Mouse (Mus musculus): ENCODE results near the gene Entpd3. TPM values are rescaled to one million over a fixed set of nuclear protein-coding genes. Genes with fewer than 3 reads are reported as not detected.

Entpd3 gene
- polyA plus RNA-seq, 1 experiment from 2014 or later, result 2.1 TPM

- Histone ChIP-seq H3K9me3 (ENCODE audit: control insufficient read depth, low read length) (no peaks in the 10 kb centered on the region), H3K4me1 (replicated peaks; ENCODE audit: control insufficient read depth, insufficient read depth) (no peaks in the 10 kb centered on the region), H3K9ac (ENCODE audit: low read length) (no peak overlapping the region), H3K36me3 (ENCODE audit: control insufficient read depth, insufficient read depth, low read length) (no peaks in the 10 kb centered on the region), H3K4me3 (ENCODE audit: low read depth, low read length) (no peak overlapping the region), H3K27me3 (ENCODE audit: control insufficient read depth, insufficient read depth, low read length) (no peaks in the 10 kb centered on the region), H3K27ac (replicated peaks) (no peak overlapping the region), H3K4me2 (replicated peaks; ENCODE audit: low read depth) (no peak overlapping the region)
- 84% methylated on average over 2 of the region's 2 CpGs for WGBS
- no peak for ATAC-seq (ENCODE audit: low FRiP score, low TSS enrichment)
- DNase-seq (ENCODE audit: low spot score), result no peak
- TF ChIP-seq CTCF (IDR thresholded peaks at IDR 0.05; ENCODE audit: low read depth), result no peak
- no peak for TF ChIP-seq EP300 (optimal IDR thresholded peaks at IDR 0.05)
These were observed 24.6 kb downstream of the Entpd3 start for GRCm38 (mm10) chr9:120564247-120564646.

DNA sequence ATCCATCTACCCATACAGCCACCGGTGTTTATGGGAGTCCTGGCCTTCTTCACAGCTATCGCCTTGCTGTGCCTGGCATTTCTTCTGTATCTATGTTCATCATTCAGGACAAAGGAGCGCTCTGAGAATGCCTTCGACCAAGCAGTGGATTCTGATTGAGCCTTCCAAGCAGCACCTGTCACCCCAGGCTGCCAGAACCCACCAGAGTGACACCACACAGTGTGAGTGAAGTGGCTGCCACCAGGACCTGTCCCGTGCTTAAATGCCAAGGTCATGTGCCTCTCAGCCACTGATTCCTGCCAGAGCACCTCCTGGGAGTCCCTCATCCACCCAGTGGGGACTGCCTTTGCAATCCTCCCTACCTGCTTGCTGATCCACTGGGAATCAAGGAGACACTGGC is 26.8 kb downstream of the Entpd3 start:
- Histone ChIP-seq H3K36me3 (ENCODE audit: control insufficient read depth, insufficient read depth, low read length) (no peaks in the 10 kb centered on the region), H3K9me3 (ENCODE audit: control insufficient read depth, low read length) (no peaks in the 10 kb centered on the region), H3K27ac (replicated peaks) (no peak overlapping the region), H3K27me3 (ENCODE audit: control insufficient read depth, insufficient read depth, low read length) (no peaks in the 10 kb centered on the region), H3K9ac (ENCODE audit: low read length) (no peak overlapping the region), H3K4me2 (replicated peaks; ENCODE audit: low read depth) (no peak overlapping the region), H3K4me3 (ENCODE audit: low read depth, low read length) (no peak overlapping the region), H3K4me1 (replicated peaks; ENCODE audit: control insufficient read depth, insufficient read depth) (0 out of 2 replicates have a peak, but pooled peaks cover 2% of the 10 kb centered on the region)
- no peak for TF ChIP-seq EP300 (optimal IDR thresholded peaks at IDR 0.05)
- no peak for TF ChIP-seq CTCF (IDR thresholded peaks at IDR 0.05; ENCODE audit: low read depth)
- DNase-seq (ENCODE audit: low spot score), result no peak
- 72% methylated on average over 5 of the region's 5 CpGs for WGBS
- ATAC-seq (ENCODE audit: low FRiP score, low TSS enrichment), result no peak

GRCm38 (mm10) chr9:120568917-120569316 is 29.3 kb downstream of the Entpd3 start:
- 36% methylated on average over 2 of the region's 2 CpGs for WGBS
- H3K9ac ChIP-seq (ENCODE audit: low read length), result no peak overlapping the region
- H3K27me3 ChIP-seq (ENCODE audit: control insufficient read depth, insufficient read depth, low read length), result no peaks in the 10 kb centered on the region
- H3K36me3 ChIP-seq (ENCODE audit: control insufficient read depth, insufficient read depth, low read length), result no peaks in the 10 kb centered on the region
- TF ChIP-seq EP300 (optimal IDR thresholded peaks at IDR 0.05), result no peak
- no peak for TF ChIP-seq CTCF (IDR thresholded peaks at IDR 0.05; ENCODE audit: low read depth)
- no peaks in the 10 kb centered on the region for H3K9me3 ChIP-seq (ENCODE audit: control insufficient read depth, low read length)
- 0 out of 2 replicates have a peak, but pooled peaks cover 4% of the 10 kb centered on the region for H3K4me1 ChIP-seq (replicated peaks; ENCODE audit: control insufficient read depth, insufficient read depth)
- no peak for DNase-seq (ENCODE audit: low spot score)
- H3K4me3 ChIP-seq (ENCODE audit: low read depth, low read length), result no peak overlapping the region
- no peak overlapping the region for H3K4me2 ChIP-seq (replicated peaks; ENCODE audit: low read depth)
- H3K27ac ChIP-seq (replicated peaks), result no peak overlapping the region
- ATAC-seq (ENCODE audit: low FRiP score, low TSS enrichment), result no peak

GRCm38 (mm10) chr9:120569721-120570333 is 30.2 kb downstream of the Entpd3 start:
- H3K27me3 ChIP-seq (ENCODE audit: control insufficient read depth, insufficient read depth, low read length), result no peaks in the 10 kb centered on the region
- TF ChIP-seq EP300 (optimal IDR thresholded peaks at IDR 0.05) (no peak), CTCF (IDR thresholded peaks at IDR 0.05; ENCODE audit: low read depth) (peak; percentile 72)
- no peak overlapping the region for H3K4me3 ChIP-seq (ENCODE audit: low read depth, low read length)
- 0 out of 2 replicates have a peak, but pooled peaks cover 4% of the 10 kb centered on the region for H3K36me3 ChIP-seq (ENCODE audit: control insufficient read depth, insufficient read depth, low read length)
- H3K9ac ChIP-seq (ENCODE audit: low read length), result no peak overlapping the region
- no peaks in the 10 kb centered on the region for H3K9me3 ChIP-seq (ENCODE audit: control insufficient read depth, low read length)
- H3K4me1 ChIP-seq (replicated peaks; ENCODE audit: control insufficient read depth, insufficient read depth), result 0 out of 2 replicates have a peak, but pooled peaks cover 4% of the 10 kb centered on the region
- DNase-seq (ENCODE audit: low spot score) (peak; percentile 67), ATAC-seq (ENCODE audit: low FRiP score, low TSS enrichment) (no peak)
- no peak overlapping the region for H3K4me2 ChIP-seq (replicated peaks; ENCODE audit: low read depth)
- WGBS, result 61% methylated on average over 13 of the region's 13 CpGs
- H3K27ac ChIP-seq (replicated peaks), result no peak overlapping the region

DNA sequence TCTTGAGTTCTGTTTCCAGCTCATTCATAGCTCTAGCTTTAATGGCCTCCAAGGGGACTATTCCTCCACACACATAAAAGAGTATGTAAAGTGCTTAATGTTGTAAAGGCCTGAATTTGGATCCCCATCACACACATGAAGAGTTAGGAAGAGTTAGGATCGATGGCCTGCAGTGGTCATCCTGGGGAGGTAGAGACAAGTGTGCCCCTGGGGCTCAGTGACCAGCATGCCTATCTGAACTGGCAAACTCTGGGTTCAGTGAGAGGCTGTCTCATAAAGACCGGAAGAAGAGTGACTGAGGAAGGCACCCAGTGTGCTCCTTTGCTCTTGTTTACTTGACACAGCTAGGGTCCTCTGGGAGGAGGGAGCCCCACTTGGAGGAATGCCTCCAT is 30.7 kb downstream of the Entpd3 start:
- Histone ChIP-seq H3K9ac (ENCODE audit: low read length) (no peak overlapping the region), H3K4me1 (replicated peaks; ENCODE audit: control insufficient read depth, insufficient read depth) (0 out of 2 replicates have a peak, but pooled peaks cover 4% of the 10 kb centered on the region), H3K4me2 (replicated peaks; ENCODE audit: low read depth) (peak overlapping the region; percentile 84), H3K9me3 (ENCODE audit: control insufficient read depth, low read length) (no peaks in the 10 kb centered on the region), H3K27me3 (ENCODE audit: control insufficient read depth, insufficient read depth, low read length) (no peaks in the 10 kb centered on the region), H3K4me3 (ENCODE audit: low read depth, low read length) (0 out of 2 replicates have a peak overlapping the region, but pooled peaks have one; percentile 78), H3K27ac (replicated peaks) (no peak overlapping the region; the same call in 1 of the 2 replicates), H3K36me3 (ENCODE audit: control insufficient read depth, insufficient read depth, low read length) (0 out of 2 replicates have a peak, but pooled peaks cover 7% of the 10 kb centered on the region)
- no peak for DNase-seq (ENCODE audit: low spot score)
- TF ChIP-seq CTCF (IDR thresholded peaks at IDR 0.05; ENCODE audit: low read depth), result no peak
- TF ChIP-seq EP300 (optimal IDR thresholded peaks at IDR 0.05), result no peak
- no peak for ATAC-seq (ENCODE audit: low FRiP score, low TSS enrichment)
- WGBS, result 47% methylated on average over 2 of the region's 2 CpGs
